In the genomic region with DNA sequence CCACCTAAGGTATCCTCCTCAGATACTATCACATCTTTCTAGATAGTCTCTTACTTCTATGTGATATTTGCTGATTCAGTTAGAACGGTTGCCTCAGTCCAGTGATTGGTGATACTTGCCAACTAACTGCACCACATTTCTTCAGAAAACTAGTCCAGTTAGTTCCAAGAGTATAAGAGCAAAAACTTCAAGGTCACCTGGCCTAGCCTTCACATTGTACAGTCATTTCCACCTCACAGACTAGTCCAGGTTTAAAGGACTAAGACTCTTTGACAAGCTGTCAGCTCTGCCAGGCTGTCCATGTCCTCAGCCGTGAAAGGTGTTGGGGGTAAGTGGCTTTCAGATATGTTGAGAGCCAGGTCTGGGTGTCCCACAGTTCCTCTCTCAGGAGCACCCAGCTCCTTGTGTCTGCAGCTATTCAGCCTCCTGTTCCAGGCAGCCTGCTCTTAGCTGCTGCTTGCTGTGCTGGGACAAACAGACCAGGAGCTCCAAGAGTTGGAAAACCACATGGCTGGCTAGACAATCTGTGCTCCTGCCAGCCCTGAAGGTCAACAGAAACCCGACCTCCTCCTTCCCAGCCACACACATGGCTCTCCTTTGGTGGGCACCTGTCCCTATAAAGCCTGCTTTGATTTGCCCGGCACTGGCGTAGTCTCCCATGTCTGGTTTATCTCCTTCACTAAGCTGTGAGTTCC, we compare ENCODE assay signal across 22 mouse cellular contexts. TPM values are rescaled to one million over a fixed set of nuclear protein-coding genes. Genes with fewer than 3 reads are reported as not detected.
DNase-seq lines count a peak whose midpoint lies in the region; ATAC-seq and TF ChIP-seq lines count a peak whose summit lies in the region.
"Had no signal": no experiment of that assay in that cellular context is flagged by ENCODE, and none has a peak within 500 bp of the region (broad histone marks: within the 10 kb centered on the region; RNA-seq: fewer than 3 reads in every experiment).

No protein-coding gene starts in this region.

- H3K4me2 ChIP-seq in heart, embryonic 12.5 days = no peak overlapping the region
- no peak overlapping the region for H3K4me2 ChIP-seq in neural tube, embryonic 13.5 days
- H3K4me2 ChIP-seq in neural tube, embryonic 15.5 days = no peak overlapping the region
- H3K4me2 ChIP-seq in stomach, postnatal 0 days (replicated peaks; ENCODE audit: low read depth) = no peak overlapping the region
- H3K4me2 ChIP-seq: embryonic facial prominence, embryonic 12.5 days; liver, embryonic 13.5 days; midbrain, embryonic 11.5 days had no signal

- H3K27me3 ChIP-seq in heart, embryonic 10.5 days (ENCODE audit: insufficient read depth, poor library complexity, severe bottlenecking) = no peaks in the 10 kb centered on the region
- no peaks in the 10 kb centered on the region for H3K27me3 ChIP-seq in heart, embryonic 12.5 days (replicated peaks)
- H3K27me3 ChIP-seq in neural tube, embryonic 13.5 days = no peaks in the 10 kb centered on the region
- no peaks in the 10 kb centered on the region for H3K27me3 ChIP-seq in neural tube, embryonic 15.5 days (replicated peaks)
- no peaks in the 10 kb centered on the region for H3K27me3 ChIP-seq in stomach, postnatal 0 days (ENCODE audit: control insufficient read depth, insufficient read depth, low read length)
- H3K27me3 ChIP-seq: embryonic facial prominence, embryonic 12.5 days; liver, embryonic 13.5 days had no signal

- peak overlapping the region; percentile 18; the same call in 1 of the 2 replicates for H3K27ac ChIP-seq in heart, embryonic 10.5 days
- H3K27ac ChIP-seq in heart, embryonic 12.5 days (ENCODE audit: poor library complexity, severe bottlenecking) = no peak overlapping the region
- 0 out of 2 replicates have a peak overlapping the region, but pooled peaks have one; percentile 33 for H3K27ac ChIP-seq in neural tube, embryonic 13.5 days (replicated peaks)
- no peak overlapping the region for H3K27ac ChIP-seq in neural tube, embryonic 15.5 days (replicated peaks)
- H3K27ac ChIP-seq in stomach, postnatal 0 days (replicated peaks) = no peak overlapping the region
- H3K27ac ChIP-seq: embryonic facial prominence, embryonic 12.5 days; liver, embryonic 13.5 days; macrophage had no signal

- no peaks in the 10 kb centered on the region for H3K9me3 ChIP-seq in heart, embryonic 10.5 days
- H3K9me3 ChIP-seq in heart, embryonic 12.5 days (replicated peaks) = no peaks in the 10 kb centered on the region
- H3K9me3 ChIP-seq in neural tube, embryonic 13.5 days = no peaks in the 10 kb centered on the region
- no peaks in the 10 kb centered on the region for H3K9me3 ChIP-seq in neural tube, embryonic 15.5 days (replicated peaks)
- H3K9me3 ChIP-seq in stomach, postnatal 0 days (ENCODE audit: control insufficient read depth, low read length) = no peaks in the 10 kb centered on the region
- H3K9me3 ChIP-seq: embryonic facial prominence, embryonic 12.5 days; liver, embryonic 13.5 days had no signal

- no peak overlapping the region for H3K9ac ChIP-seq in heart, embryonic 12.5 days
- no peak overlapping the region for H3K9ac ChIP-seq in neural tube, embryonic 13.5 days
- H3K9ac ChIP-seq in neural tube, embryonic 15.5 days (replicated peaks) = no peak overlapping the region
- no peak overlapping the region for H3K9ac ChIP-seq in stomach, postnatal 0 days (ENCODE audit: low read length)
- H3K9ac ChIP-seq: embryonic facial prominence, embryonic 12.5 days; liver, embryonic 13.5 days had no signal

- H3K4me3 ChIP-seq in heart, embryonic 10.5 days = no peak overlapping the region
- H3K4me3 ChIP-seq in heart, embryonic 12.5 days = no peak overlapping the region
- no peak overlapping the region for H3K4me3 ChIP-seq in neural tube, embryonic 13.5 days
- no peak overlapping the region for H3K4me3 ChIP-seq in neural tube, embryonic 15.5 days (replicated peaks)
- H3K4me3 ChIP-seq in stomach, postnatal 0 days (ENCODE audit: low read depth, low read length) = no peak overlapping the region
- H3K4me3 ChIP-seq: embryonic facial prominence, embryonic 12.5 days; liver, embryonic 13.5 days had no signal

- no peak for TF ChIP-seq CTCF in stomach, postnatal 0 days (IDR thresholded peaks at IDR 0.05; ENCODE audit: low read depth)

- no peak for TF ChIP-seq EP300 in stomach, postnatal 0 days (optimal IDR thresholded peaks at IDR 0.05)

- no peak for ATAC-seq in heart, embryonic 12.5 days (ENCODE audit: insufficient number of reproducible peaks, low FRiP score)
- ATAC-seq in neural tube, embryonic 13.5 days (ENCODE audit: low read depth) = no peak
- no peak for ATAC-seq in neural tube, embryonic 15.5 days (ENCODE audit: low FRiP score)
- peak; percentile 27; the same call in 1 of the 2 replicates for ATAC-seq in stomach, postnatal 0 days (ENCODE audit: low FRiP score, low TSS enrichment)

- H3K4me1 ChIP-seq in heart, embryonic 10.5 days = peaks cover 8% of the 10 kb centered on the region; the same call in 1 of the 2 replicates
- H3K4me1 ChIP-seq in heart, embryonic 12.5 days (replicated peaks) = peaks cover 6% of the 10 kb centered on the region; the same call in 1 of the 2 replicates
- no peaks in the 10 kb centered on the region for H3K4me1 ChIP-seq in neural tube, embryonic 13.5 days (replicated peaks)
- H3K4me1 ChIP-seq in neural tube, embryonic 15.5 days = no peaks in the 10 kb centered on the region
- no peaks in the 10 kb centered on the region for H3K4me1 ChIP-seq in stomach, postnatal 0 days (replicated peaks; ENCODE audit: control insufficient read depth, insufficient read depth)
- H3K4me1 ChIP-seq: embryonic facial prominence, embryonic 12.5 days; liver, embryonic 13.5 days had no signal

- WGBS in heart, embryonic 10.5 days = 73% methylated on average over 5 of the region's 5 CpGs
- WGBS in heart, embryonic 12.5 days = 60% methylated on average over 5 of the region's 5 CpGs
- 91% methylated on average over 5 of the region's 5 CpGs for WGBS in neural tube, embryonic 13.5 days
- 90% methylated on average over 5 of the region's 5 CpGs for WGBS in neural tube, embryonic 15.5 days
- 71% methylated on average over 5 of the region's 5 CpGs for WGBS in stomach, postnatal 0 days

- DNase-seq in heart, embryonic 10.5 days (ENCODE audit: low spot score) = no peak
- peak; percentile 78 for DNase-seq in gastrocnemius, postnatal 25 days
- no peak for DNase-seq in stomach, postnatal 0 days (ENCODE audit: low spot score)
- no peak for DNase-seq in right cerebral cortex, postnatal 36 days (ENCODE audit: low spot score in 2 of 2)
- no peak for DNase-seq in cerebellum, postnatal 25 days
- DNase-seq: cerebellum, adult 11-12 months; kidney, adult 9 months; left cerebral cortex, postnatal 4 days; liver, embryonic 13.5 days; thymus, adult 18-20 months had no signal

- H3K36me3 ChIP-seq in heart, embryonic 10.5 days = peaks cover 23% of the 10 kb centered on the region
- peaks cover 19% of the 10 kb centered on the region for H3K36me3 ChIP-seq in heart, embryonic 12.5 days
- peaks cover 52% of the 10 kb centered on the region for H3K36me3 ChIP-seq in neural tube, embryonic 13.5 days
- H3K36me3 ChIP-seq in neural tube, embryonic 15.5 days = peaks cover 20% of the 10 kb centered on the region
- no peaks in the 10 kb centered on the region for H3K36me3 ChIP-seq in stomach, postnatal 0 days (ENCODE audit: control insufficient read depth, insufficient read depth, low read length)
- H3K36me3 ChIP-seq: embryonic facial prominence, embryonic 12.5 days; liver, embryonic 13.5 days had no signal

RNA-seq across cellular contexts. Expression of gene Ubap1l, which starts 13.8 kb away (rescaled TPM):
- polyA plus RNA-seq in heart, embryonic 10.5 days (2016; fragmentation: Nextera tagmentation; extraction: Ambion mirVana) = 0.27 and 0.38 TPM in 2 replicates
- 0.11 TPM in 1 of 2 replicates, not detected in the other for polyA plus RNA-seq in heart, embryonic 12.5 days (2016; fragmentation: Nextera tagmentation; extraction: Ambion mirVana)
- polyA plus RNA-seq in neural tube, embryonic 13.5 days (2015; fragmentation: Nextera tagmentation; extraction: Ambion mirVana) = 1.6 and 2.0 TPM in 2 replicates
- polyA plus RNA-seq in neural tube, embryonic 15.5 days (2015; fragmentation: Nextera tagmentation; extraction: Ambion mirVana) = 2.3 and 3.6 TPM in 2 replicates
- total RNA-seq in gastrocnemius, postnatal 25 days (2021) = under 1 TPM; 0.20 to 0.64 TPM
- not detected in 2 replicates for polyA plus RNA-seq in stomach, postnatal 0 days (2015; fragmentation: Nextera tagmentation; extraction: Ambion mirVana)
- total RNA-seq: granulocyte monocyte progenitor cell, adult 5-6 weeks had no signal
- polyA plus RNA-seq: liver, embryonic 13.5 days; macrophage had no signal

RNA-seq across cellular contexts. Expression of gene Kbtbd13, which starts 16.8 kb away (rescaled TPM):
- polyA plus RNA-seq in heart, embryonic 10.5 days (2016; fragmentation: Nextera tagmentation; extraction: Ambion mirVana) = 1.4 and 2.1 TPM in 2 replicates
- polyA plus RNA-seq in heart, embryonic 12.5 days (2016; fragmentation: Nextera tagmentation; extraction: Ambion mirVana) = 2.0 and 2.8 TPM in 2 replicates
- 0.32 and 0.47 TPM in 2 replicates for polyA plus RNA-seq in neural tube, embryonic 13.5 days (2015; fragmentation: Nextera tagmentation; extraction: Ambion mirVana)
- polyA plus RNA-seq in neural tube, embryonic 15.5 days (2015; fragmentation: Nextera tagmentation; extraction: Ambion mirVana) = 0.51 TPM in 2 replicates
- 10 to 100 TPM; 10.3 to 11.6 TPM for total RNA-seq in gastrocnemius, postnatal 25 days (2021)
- 0.38 and 0.49 TPM in 2 replicates for polyA plus RNA-seq in stomach, postnatal 0 days (2015; fragmentation: Nextera tagmentation; extraction: Ambion mirVana)
- polyA plus RNA-seq: hindbrain, embryonic 11.5 days; macrophage had no signal

RNA-seq across cellular contexts. Expression of gene Rasl12, which starts 23.7 kb away (rescaled TPM):
- 1.9 and 3.9 TPM in 2 replicates for polyA plus RNA-seq in heart, embryonic 10.5 days (2016; fragmentation: Nextera tagmentation; extraction: Ambion mirVana)
- 3.0 and 3.7 TPM in 2 replicates for polyA plus RNA-seq in heart, embryonic 12.5 days (2016; fragmentation: Nextera tagmentation; extraction: Ambion mirVana)
- 6.6 and 7.7 TPM in 2 replicates for polyA plus RNA-seq in neural tube, embryonic 13.5 days (2015; fragmentation: Nextera tagmentation; extraction: Ambion mirVana)
- 5.8 and 7.4 TPM in 2 replicates for polyA plus RNA-seq in neural tube, embryonic 15.5 days (2015; fragmentation: Nextera tagmentation; extraction: Ambion mirVana)
- total RNA-seq in gastrocnemius, postnatal 25 days (2021) = 1 to 10 TPM; 3.1 to 4.4 TPM
- 3.7 and 3.9 TPM in 2 replicates for polyA plus RNA-seq in stomach, postnatal 0 days (2015; fragmentation: Nextera tagmentation; extraction: Ambion mirVana)
- total RNA-seq: granulocyte monocyte progenitor cell, adult 5-6 weeks had no signal
- polyA plus RNA-seq: macrophage had no signal

RNA-seq across cellular contexts. Expression of gene Pdcd7, which starts 28.7 kb away (rescaled TPM):
- polyA plus RNA-seq in heart, embryonic 10.5 days (2016; fragmentation: Nextera tagmentation; extraction: Ambion mirVana) = 5.6 and 7.8 TPM in 2 replicates
- polyA plus RNA-seq in heart, embryonic 12.5 days (2016; fragmentation: Nextera tagmentation; extraction: Ambion mirVana) = 9.5 and 9.9 TPM in 2 replicates
- polyA plus RNA-seq in neural tube, embryonic 13.5 days (2015; fragmentation: Nextera tagmentation; extraction: Ambion mirVana) = 10.0 and 10.9 TPM in 2 replicates
- polyA plus RNA-seq in neural tube, embryonic 15.5 days (2015; fragmentation: Nextera tagmentation; extraction: Ambion mirVana) = 8.9 TPM in 2 replicates
- 10 to 100 TPM; 10.1 to 12.7 TPM for total RNA-seq in gastrocnemius, postnatal 25 days (2021)
- 5.4 and 5.8 TPM in 2 replicates for polyA plus RNA-seq in stomach, postnatal 0 days (2015; fragmentation: Nextera tagmentation; extraction: Ambion mirVana)

RNA-seq across cellular contexts. Expression of gene Slc51b, which starts 48.1 kb away (rescaled TPM):
- polyA plus RNA-seq in heart, embryonic 10.5 days (2016; fragmentation: Nextera tagmentation; extraction: Ambion mirVana) = not detected in 2 replicates
- polyA plus RNA-seq in heart, embryonic 12.5 days (2016; fragmentation: Nextera tagmentation; extraction: Ambion mirVana) = not detected in 2 replicates
- polyA plus RNA-seq in neural tube, embryonic 13.5 days (2015; fragmentation: Nextera tagmentation; extraction: Ambion mirVana) = not detected in 2 replicates
- polyA plus RNA-seq in neural tube, embryonic 15.5 days (2015; fragmentation: Nextera tagmentation; extraction: Ambion mirVana) = 0.27 TPM in 1 of 2 replicates, not detected in the other
- total RNA-seq in gastrocnemius, postnatal 25 days (2021) = not detected
- not detected in 2 replicates for polyA plus RNA-seq in stomach, postnatal 0 days (2015; fragmentation: Nextera tagmentation; extraction: Ambion mirVana)
- total RNA-seq: ES-E14; granulocyte monocyte progenitor cell, adult 5-6 weeks; layer of hippocampus, postnatal 36 days; left cerebral cortex, postnatal 4 days had no signal
- polyA plus RNA-seq: brain, embryonic 14.5 days; embryonic facial prominence, embryonic 12.5 days; hindbrain, embryonic 11.5 days; liver, embryonic 13.5 days; macrophage; midbrain, embryonic 11.5 days; neural tube, embryonic 14.5 days had no signal

Comparison
In these comparisons a context has a peak if more than half of its experiments do, and no peak if none do; other contexts are left out.
1. H3K27ac ChIP-seq: peak in heart, embryonic 10.5 days (single experiment) and neural tube, embryonic 13.5 days (single experiment); none in heart, embryonic 12.5 days (single experiment), neural tube, embryonic 15.5 days (single experiment) and stomach, postnatal 0 days (single experiment).